Mouse (Mus musculus): ENCODE measurements around the gene Ssbp4. TPM values are rescaled to one million over a fixed set of nuclear protein-coding genes. Genes with fewer than 3 reads are reported as not detected.
A peak's percentile ranks its signal among the peaks of the same experiment; 100 is the strongest.

Gene Ssbp4
- polyA plus RNA-seq, 1 experiment from 2014 or later = 37.8 TPM

GRCm38 (mm10) chr8:70631436-70631835 is 22.8 kb upstream of the Ssbp4 start:
- H3K4me1 ChIP-seq (replicated peaks) = peaks cover 64% of the 10 kb centered on the region
- 10% methylated on average over 24 of the region's 24 CpGs for WGBS (ENCODE audit: insufficient replicate concordance)
- H3K9me3 ChIP-seq (replicated peaks) = no peaks in the 10 kb centered on the region
- peak overlapping the region; percentile 81 for H3K27ac ChIP-seq (replicated peaks)
- peak overlapping the region; percentile 73 for H3K4me3 ChIP-seq (replicated peaks)
- peaks cover 18% of the 10 kb centered on the region for H3K27me3 ChIP-seq
- peak overlapping the region; percentile 94 for H3K4me2 ChIP-seq
- H3K36me3 ChIP-seq (replicated peaks) = no peaks in the 10 kb centered on the region
- H3K9ac ChIP-seq = peak overlapping the region; percentile 33; the same call in 1 of the 2 replicates
- ATAC-seq (ENCODE audit: insufficient read depth) = peak; percentile 4; the same call in 1 of the 2 replicates

GRCm38 (mm10) chr8:70630532-70631381 is 22.1 kb upstream of the Ssbp4 start:
- Histone ChIP-seq H3K36me3 (replicated peaks) (no peaks in the 10 kb centered on the region), H3K27me3 (peaks cover 18% of the 10 kb centered on the region), H3K4me1 (replicated peaks) (peaks cover 58% of the 10 kb centered on the region), H3K4me3 (replicated peaks) (peak overlapping the region; percentile 73), H3K4me2 (peak overlapping the region; percentile 94), H3K9ac (peak overlapping the region; percentile 73), H3K9me3 (replicated peaks) (no peaks in the 10 kb centered on the region), H3K27ac (replicated peaks) (peak overlapping the region; percentile 81)
- 11% methylated on average over 22 of the region's 22 CpGs for WGBS (ENCODE audit: insufficient replicate concordance)
- ATAC-seq (ENCODE audit: insufficient read depth) = peak; percentile 56

- peaks cover 56% of the 10 kb centered on the region for H3K4me1 ChIP-seq (replicated peaks)
- ATAC-seq (ENCODE audit: insufficient read depth) = peak; percentile 70
Measured at GRCm38 (mm10) chr8:70629574-70630531, 21.2 kb upstream of the Ssbp4 start.

GRCm38 (mm10) chr8:70628986-70629490 is 20.4 kb upstream of the Ssbp4 start:
- ATAC-seq (ENCODE audit: insufficient read depth) = no peak
- Histone ChIP-seq H3K27ac (replicated peaks) (peak overlapping the region; percentile 80), H3K4me1 (replicated peaks) (peaks cover 56% of the 10 kb centered on the region), H3K9me3 (replicated peaks) (0 out of 2 replicates have a peak, but pooled peaks cover 5% of the 10 kb centered on the region), H3K4me2 (peak overlapping the region; percentile 94), H3K27me3 (peaks cover 18% of the 10 kb centered on the region), H3K9ac (peak overlapping the region; percentile 73; the same call in 1 of the 2 replicates), H3K36me3 (replicated peaks) (no peaks in the 10 kb centered on the region), H3K4me3 (replicated peaks) (peak overlapping the region; percentile 73)
- WGBS (ENCODE audit: insufficient replicate concordance) = 55% methylated on average over 7 of the region's 7 CpGs

More at GRCm38 (mm10) chr8:70629574-70630531, 21.2 kb upstream of the Ssbp4 start:
- Histone ChIP-seq H3K36me3 (replicated peaks) (no peaks in the 10 kb centered on the region), H3K27ac (replicated peaks) (peak overlapping the region; percentile 80), H3K27me3 (peaks cover 18% of the 10 kb centered on the region), H3K9ac (peak overlapping the region; percentile 73), H3K4me3 (replicated peaks) (peak overlapping the region; percentile 73), H3K9me3 (replicated peaks) (0 out of 2 replicates have a peak, but pooled peaks cover 3% of the 10 kb centered on the region), H3K4me2 (peak overlapping the region; percentile 94)
- under 1% methylated on average over 60 of the region's 60 CpGs for WGBS (ENCODE audit: insufficient replicate concordance)

GRCm38 (mm10) chr8:70627041-70627440 is 18.4 kb upstream of the Ssbp4 start:
- no peak for ATAC-seq (ENCODE audit: insufficient read depth)
- 72% methylated on average over 5 of the region's 5 CpGs for WGBS (ENCODE audit: insufficient replicate concordance)
- Histone ChIP-seq H3K36me3 (replicated peaks) (no peaks in the 10 kb centered on the region), H3K27me3 (peaks cover 15% of the 10 kb centered on the region), H3K4me1 (replicated peaks) (peaks cover 64% of the 10 kb centered on the region), H3K27ac (replicated peaks) (no peak overlapping the region), H3K4me2 (no peak overlapping the region), H3K4me3 (replicated peaks) (no peak overlapping the region), H3K9ac (no peak overlapping the region), H3K9me3 (replicated peaks) (0 out of 2 replicates have a peak, but pooled peaks cover 5% of the 10 kb centered on the region)

GRCm38 (mm10) chr8:70625104-70625503 is 16.4 kb upstream of the Ssbp4 start:
- H3K4me3 ChIP-seq (replicated peaks) = no peak overlapping the region
- H3K4me2 ChIP-seq = no peak overlapping the region
- 0 out of 2 replicates have a peak, but pooled peaks cover 5% of the 10 kb centered on the region for H3K9me3 ChIP-seq (replicated peaks)
- no peak overlapping the region for H3K9ac ChIP-seq
- no peak for ATAC-seq (ENCODE audit: insufficient read depth)
- no peaks in the 10 kb centered on the region for H3K36me3 ChIP-seq (replicated peaks)
- H3K27ac ChIP-seq (replicated peaks) = no peak overlapping the region
- H3K4me1 ChIP-seq (replicated peaks) = peaks cover 67% of the 10 kb centered on the region
- WGBS (ENCODE audit: insufficient replicate concordance) = 20% methylated on average over 5 of the region's 5 CpGs
- no peaks in the 10 kb centered on the region for H3K27me3 ChIP-seq

GRCm38 (mm10) chr8:70622220-70622619 is 13.5 kb upstream of the Ssbp4 start:
- H3K27me3 ChIP-seq = no peaks in the 10 kb centered on the region
- H3K4me2 ChIP-seq = peak overlapping the region; percentile 52
- no peaks in the 10 kb centered on the region for H3K36me3 ChIP-seq (replicated peaks)
- peaks cover 80% of the 10 kb centered on the region for H3K4me1 ChIP-seq (replicated peaks)
- peak; percentile 78 for ATAC-seq (ENCODE audit: insufficient read depth)
- H3K27ac ChIP-seq (replicated peaks) = peak overlapping the region; percentile 87
- H3K9me3 ChIP-seq (replicated peaks) = 0 out of 2 replicates have a peak, but pooled peaks cover 5% of the 10 kb centered on the region
- H3K9ac ChIP-seq = no peak overlapping the region
- WGBS (ENCODE audit: insufficient replicate concordance) = 15% methylated on average over 3 of the region's 3 CpGs
- 0 out of 2 replicates have a peak overlapping the region, but pooled peaks have one; percentile 10 for H3K4me3 ChIP-seq (replicated peaks)

GRCm38 (mm10) chr8:70618888-70619334 is 10.2 kb upstream of the Ssbp4 start:
- no peaks in the 10 kb centered on the region for H3K36me3 ChIP-seq (replicated peaks)
- H3K9ac ChIP-seq = peak overlapping the region; percentile 39; the same call in 1 of the 2 replicates
- peak overlapping the region; percentile 83 for H3K27ac ChIP-seq (replicated peaks)
- H3K27me3 ChIP-seq = no peaks in the 10 kb centered on the region
- ATAC-seq (ENCODE audit: insufficient read depth) = peak; percentile 75
- 1% methylated on average over 9 of the region's 9 CpGs for WGBS (ENCODE audit: insufficient replicate concordance)
- H3K9me3 ChIP-seq (replicated peaks) = no peaks in the 10 kb centered on the region
- peaks cover 95% of the 10 kb centered on the region for H3K4me1 ChIP-seq (replicated peaks)
- H3K4me3 ChIP-seq (replicated peaks) = peak overlapping the region; percentile 14; the same call in 1 of the 2 replicates
- H3K4me2 ChIP-seq = peak overlapping the region; percentile 58

- Histone ChIP-seq H3K4me3 (replicated peaks) (peak overlapping the region; percentile 40), H3K4me2 (peak overlapping the region; percentile 58), H3K27me3 (no peaks in the 10 kb centered on the region), H3K4me1 (replicated peaks) (peaks cover 95% of the 10 kb centered on the region), H3K36me3 (replicated peaks) (no peaks in the 10 kb centered on the region), H3K9me3 (replicated peaks) (no peaks in the 10 kb centered on the region), H3K9ac (peak overlapping the region; percentile 39), H3K27ac (replicated peaks) (peak overlapping the region; percentile 83)
- 20% methylated on average over 11 of the region's 11 CpGs for WGBS (ENCODE audit: insufficient replicate concordance)
- no peak for ATAC-seq (ENCODE audit: insufficient read depth)
Measured at GRCm38 (mm10) chr8:70617985-70618384, 9.3 kb upstream of the Ssbp4 start.

- WGBS (ENCODE audit: insufficient replicate concordance) = 30% methylated on average over 11 of the region's 11 CpGs
- Histone ChIP-seq H3K9ac (no peak overlapping the region), H3K27me3 (no peaks in the 10 kb centered on the region), H3K9me3 (replicated peaks) (no peaks in the 10 kb centered on the region), H3K27ac (replicated peaks) (peak overlapping the region; percentile 65), H3K36me3 (replicated peaks) (no peaks in the 10 kb centered on the region), H3K4me2 (peak overlapping the region; percentile 58; the same call in 1 of the 2 replicates), H3K4me3 (replicated peaks) (peak overlapping the region; percentile 40), H3K4me1 (replicated peaks) (peaks cover 90% of the 10 kb centered on the region)
- no peak for ATAC-seq (ENCODE audit: insufficient read depth)
Measured at GRCm38 (mm10) chr8:70616645-70617044, 8.0 kb upstream of the Ssbp4 start.
